Mouse (Mus musculus) adipocyte (in vitro differentiated cells): ENCODE results near the gene Il16.

Source experiments
- DNase-seq: peaks from one replicate; pipeline ENCODE4 v3.0.0-alpha.2; 2016; ENCODE audit warnings: low spot score

The Il16 gene

GRCm38 (mm10) chr7:83682640-83683274 lies 62.8 kb downstream of the Il16 start:
- no peak for DNase-seq

- no peak for DNase-seq
These were observed 67.0 kb downstream of the Il16 start for GRCm38 (mm10) chr7:83678506-83678905.

- no peak for DNase-seq
These were observed 68.2 kb downstream of the Il16 start for GRCm38 (mm10) chr7:83677296-83677695.

GRCm38 (mm10) chr7:83675545-83676254 lies 69.8 kb downstream of the Il16 start:
- peak; percentile 23 for DNase-seq

- no peak for DNase-seq
These were observed 74.0 kb downstream of the Il16 start for GRCm38 (mm10) chr7:83671573-83671972.

GRCm38 (mm10) chr7:83668724-83669123 lies 76.8 kb downstream of the Il16 start:
- peak; percentile 65 for DNase-seq

GRCm38 (mm10) chr7:83667936-83668645 lies 77.4 kb downstream of the Il16 start:
- no peak for DNase-seq

GRCm38 (mm10) chr7:83666087-83666595 lies 79.4 kb downstream of the Il16 start:
- no peak for DNase-seq

GRCm38 (mm10) chr7:83662711-83663375 lies 82.7 kb downstream of the Il16 start:
- DNase-seq: no peak

- no peak for DNase-seq
These were observed 83.8 kb downstream of the Il16 start for GRCm38 (mm10) chr7:83661763-83662162.

- DNase-seq: no peak
These were observed 84.5 kb downstream of the Il16 start for GRCm38 (mm10) chr7:83661031-83661430.

- no peak for DNase-seq
These were observed 85.2 kb downstream of the Il16 start for GRCm38 (mm10) chr7:83660273-83660691.

GRCm38 (mm10) chr7:83659159-83660065 lies 86.1 kb downstream of the Il16 start:
- no peak for DNase-seq

GRCm38 (mm10) chr7:83658716-83659115 lies 86.8 kb downstream of the Il16 start:
- DNase-seq: peak; percentile 34

- no peak for DNase-seq
These were observed 90.4 kb downstream of the Il16 start for GRCm38 (mm10) chr7:83654938-83655630.

- no peak for DNase-seq
These were observed 91.3 kb downstream of the Il16 start for GRCm38 (mm10) chr7:83654196-83654595.

GRCm38 (mm10) chr7:83653605-83654051 lies 91.9 kb downstream of the Il16 start:
- peak; percentile 13 for DNase-seq

GRCm38 (mm10) chr7:83652498-83652897 lies 93.0 kb downstream of the Il16 start:
- no peak for DNase-seq

- no peak for DNase-seq
These were observed 94.9 kb downstream of the Il16 start for GRCm38 (mm10) chr7:83650638-83651037.

- DNase-seq: no peak
These were observed 96.7 kb downstream of the Il16 start for GRCm38 (mm10) chr7:83648807-83649206.
